Mouse (Mus musculus): ENCODE results near the gene Gpr107.
A peak's percentile ranks its signal among the peaks of the same experiment; 100 is the strongest.

Gene Gpr107

GRCm38 (mm10) chr2:31127219-31127618, 24.9 kb upstream of the Gpr107 start:
- DNase-seq (ENCODE audit: low spot score): no peak

- no peak for DNase-seq (ENCODE audit: low spot score)
Observed at GRCm38 (mm10) chr2:31127899-31128298, 24.2 kb upstream of the Gpr107 start.

GRCm38 (mm10) chr2:31129742-31130518, 22.2 kb upstream of the Gpr107 start:
- DNase-seq (ENCODE audit: low spot score): no peak

GRCm38 (mm10) chr2:31130815-31131299, 21.3 kb upstream of the Gpr107 start:
- DNase-seq (ENCODE audit: low spot score): no peak

GRCm38 (mm10) chr2:31132682-31133081, 19.4 kb upstream of the Gpr107 start:
- DNase-seq (ENCODE audit: low spot score): no peak

- DNase-seq (ENCODE audit: low spot score): no peak
Observed at GRCm38 (mm10) chr2:31133981-31134380, 18.1 kb upstream of the Gpr107 start.

- no peak for DNase-seq (ENCODE audit: low spot score)
Observed at GRCm38 (mm10) chr2:31135512-31135931, 16.6 kb upstream of the Gpr107 start.

GRCm38 (mm10) chr2:31136338-31136737, 15.8 kb upstream of the Gpr107 start:
- no peak for DNase-seq (ENCODE audit: low spot score)

- DNase-seq (ENCODE audit: low spot score): no peak
Observed at GRCm38 (mm10) chr2:31137018-31137590, 15.0 kb upstream of the Gpr107 start.

- no peak for DNase-seq (ENCODE audit: low spot score)
Observed at GRCm38 (mm10) chr2:31139174-31139632, 12.9 kb upstream of the Gpr107 start.

- DNase-seq (ENCODE audit: low spot score): no peak
Observed at GRCm38 (mm10) chr2:31139991-31140771, 11.9 kb upstream of the Gpr107 start.

GRCm38 (mm10) chr2:31140772-31141073, 11.4 kb upstream of the Gpr107 start:
- no peak for DNase-seq (ENCODE audit: low spot score)

- no peak for DNase-seq (ENCODE audit: low spot score)
Observed at GRCm38 (mm10) chr2:31141074-31141866, 10.8 kb upstream of the Gpr107 start.

- DNase-seq (ENCODE audit: low spot score): peak; percentile 80
Observed at GRCm38 (mm10) chr2:31141867-31142454, 10.2 kb upstream of the Gpr107 start, which contains the start of gene Fnbp1. Gene Fnbp1 (minus strand): TSS chr2:31142008.

- no peak for DNase-seq (ENCODE audit: low spot score)
Observed at GRCm38 (mm10) chr2:31142505-31142904, 9.6 kb upstream of the Gpr107 start.

- DNase-seq (ENCODE audit: low spot score): no peak
Observed at GRCm38 (mm10) chr2:31143326-31143725, 8.8 kb upstream of the Gpr107 start.

- no peak for DNase-seq (ENCODE audit: low spot score)
Observed at GRCm38 (mm10) chr2:31143768-31144695, 8.1 kb upstream of the Gpr107 start.

GRCm38 (mm10) chr2:31144901-31145300, 7.2 kb upstream of the Gpr107 start:
- DNase-seq (ENCODE audit: low spot score): no peak

- DNase-seq (ENCODE audit: low spot score): no peak
Observed at GRCm38 (mm10) chr2:31147054-31147453, 5.1 kb upstream of the Gpr107 start.

- no peak for DNase-seq (ENCODE audit: low spot score)
Observed at GRCm38 (mm10) chr2:31150762-31151161, 1.4 kb upstream of the Gpr107 start.

Measured in ovary, postnatal 10 days (tissue).